Mouse (Mus musculus) E14TG2a.4 (cell line): ENCODE measurements at regions not wholly inside any gene's neighbourhood (a gene's known extent, or its start where the extent isn't known, plus 50 kb on each side); places are given as distances from the start of the nearest gene placed in this dataset.

Source experiments
- CTCF ChIP-seq: conservative IDR thresholded peaks from 2 replicates; pipeline ENCODE4 v1.5.1; 2014; ENCODE audit warnings: low read length
- NANOG ChIP-seq: IDR thresholded peaks from 2 replicates; pipeline ENCODE4 v1.6.1; 2014; ENCODE audit warnings: borderline replicate concordance, low read length, mixed read lengths
- POU5F1 ChIP-seq: IDR thresholded peaks from 2 replicates; pipeline ENCODE4 v1.6.1; 2014; ENCODE audit warnings: low read length, borderline replicate concordance

GRCm38 (mm10) chr4:148728800-148729199 is 75.4 kb upstream of the Casz1 start:
- TF ChIP-seq CTCF (no peak), POU5F1 (no peak), NANOG (no peak)
